Mouse (Mus musculus): ENCODE measurements around the gene Rara. TPM values are rescaled to one million over a fixed set of nuclear protein-coding genes. Genes with fewer than 3 reads are reported as not detected.
"Not testable (repeated sequence)": the region's sequence is repeated elsewhere in the genome, so short reads cannot be mapped to it uniquely, and the experiment has no call there.

The Rara gene
- total RNA-seq, 2 experiments from 2014 or later = 18.5 to 18.7 TPM

DNA sequence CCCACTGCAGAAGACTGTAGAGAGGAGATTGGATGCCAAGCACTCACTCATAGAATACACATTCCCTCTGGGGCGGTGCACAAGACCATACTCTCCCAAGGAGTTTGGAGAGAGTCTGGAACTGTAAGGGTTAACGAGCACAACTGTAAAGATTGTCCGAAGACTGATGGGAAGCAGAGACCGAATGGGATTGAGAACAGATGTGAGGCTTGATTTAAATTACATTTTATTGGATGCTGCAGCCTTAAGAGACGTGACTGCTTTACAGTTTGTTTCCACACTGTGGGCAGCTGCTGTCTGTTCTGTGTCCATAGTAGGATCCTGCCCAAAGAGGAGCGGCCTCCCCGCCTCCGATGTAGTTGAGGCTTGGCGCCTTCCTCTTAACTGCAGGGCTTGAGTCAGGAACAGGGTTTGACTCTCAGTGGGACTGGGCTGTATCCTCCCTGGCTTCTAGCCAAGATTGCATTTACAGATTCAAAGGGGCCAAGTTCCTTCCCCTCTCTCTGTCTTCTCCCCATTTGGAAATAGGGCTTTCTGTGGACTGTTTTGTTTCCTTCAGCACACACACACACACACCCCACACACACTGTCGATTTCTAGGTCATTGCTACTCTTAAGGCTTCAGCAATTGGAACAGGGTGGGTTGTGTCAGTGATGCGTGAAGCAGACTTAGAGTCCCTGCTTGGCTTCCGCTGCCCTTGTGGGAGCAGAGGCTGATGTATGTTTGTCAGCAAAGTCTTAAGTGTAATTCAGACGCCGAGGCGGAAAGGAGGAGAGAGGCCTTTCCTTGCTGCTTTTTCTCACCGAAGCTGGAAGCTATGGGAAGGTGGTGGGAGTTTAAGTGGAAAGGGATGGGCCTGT lies 4.5 kb upstream of the Rara start:
- DNase-seq = not testable (repeated sequence)

GRCm38 (mm10) chr11:98924633-98925175 lies 2.9 kb upstream of the Rara start:
- no peak for DNase-seq

DNA sequence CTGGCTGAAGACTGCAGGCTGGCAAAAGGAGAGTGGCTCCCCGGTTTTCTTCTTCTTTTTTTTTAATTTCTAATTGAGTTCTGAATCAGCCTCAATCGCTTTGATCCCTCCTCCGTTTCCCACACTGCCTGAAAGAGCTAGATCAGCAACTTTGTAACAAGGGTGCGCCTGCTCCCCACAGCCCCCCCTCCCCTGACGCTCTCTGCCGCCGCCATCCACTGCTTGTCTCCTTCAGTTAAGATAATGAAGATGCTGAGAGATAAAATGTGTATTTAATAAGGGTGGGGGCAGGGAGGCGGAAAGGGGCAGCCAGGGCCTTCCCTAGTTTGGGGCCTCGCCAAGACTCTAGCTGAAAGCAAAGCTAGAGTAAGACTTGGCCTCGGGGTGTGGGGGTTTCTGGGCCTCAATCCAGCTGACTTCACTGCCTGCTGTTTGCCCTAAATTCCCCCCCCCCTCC lies 2.3 kb upstream of the Rara start:
- no peak for DNase-seq

GRCm38 (mm10) chr11:98925868-98926311 lies 1.7 kb upstream of the Rara start:
- no peak for DNase-seq

- DNase-seq = no peak
Observed at GRCm38 (mm10) chr11:98926553-98926952, 1.1 kb upstream of the Rara start.

DNA sequence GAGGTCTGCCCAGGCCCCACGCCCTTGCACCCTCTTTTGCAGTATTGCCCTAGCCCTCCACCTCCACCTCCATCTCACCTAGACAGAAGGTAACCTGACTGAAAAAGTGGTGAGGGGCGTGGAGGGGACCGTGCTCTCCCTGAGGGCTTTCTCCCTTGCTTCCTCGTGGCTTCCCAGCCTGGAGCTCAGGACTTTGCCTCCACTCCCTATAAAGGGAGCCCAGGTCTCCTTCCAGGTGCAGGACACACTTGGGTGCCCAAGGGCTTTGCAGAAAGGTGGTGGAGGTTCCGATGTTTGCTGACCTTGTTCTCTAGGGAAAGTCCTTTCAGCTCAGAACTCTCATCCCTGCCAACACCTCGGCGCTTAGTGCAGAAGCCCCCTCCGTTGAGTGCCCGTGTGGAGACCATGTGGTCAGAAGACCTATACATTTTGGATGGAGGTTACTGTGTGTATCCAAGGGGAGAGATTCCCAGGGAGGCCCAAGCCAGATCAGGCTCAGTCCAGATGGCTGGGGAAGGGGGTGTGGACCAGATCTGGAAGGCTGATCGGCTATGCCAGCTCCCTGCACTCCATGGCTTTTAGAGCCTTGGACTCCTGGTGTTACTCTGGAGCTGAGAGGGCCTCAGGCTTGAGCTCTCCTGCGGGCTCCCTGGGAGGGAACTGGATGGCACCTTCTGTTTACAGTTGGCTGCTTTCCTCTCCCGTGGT lies 722 bp downstream of the Rara start:
- no peak for DNase-seq

- no peak for DNase-seq
Observed at GRCm38 (mm10) chr11:98929503-98929902, 1.9 kb downstream of the Rara start.

DNA sequence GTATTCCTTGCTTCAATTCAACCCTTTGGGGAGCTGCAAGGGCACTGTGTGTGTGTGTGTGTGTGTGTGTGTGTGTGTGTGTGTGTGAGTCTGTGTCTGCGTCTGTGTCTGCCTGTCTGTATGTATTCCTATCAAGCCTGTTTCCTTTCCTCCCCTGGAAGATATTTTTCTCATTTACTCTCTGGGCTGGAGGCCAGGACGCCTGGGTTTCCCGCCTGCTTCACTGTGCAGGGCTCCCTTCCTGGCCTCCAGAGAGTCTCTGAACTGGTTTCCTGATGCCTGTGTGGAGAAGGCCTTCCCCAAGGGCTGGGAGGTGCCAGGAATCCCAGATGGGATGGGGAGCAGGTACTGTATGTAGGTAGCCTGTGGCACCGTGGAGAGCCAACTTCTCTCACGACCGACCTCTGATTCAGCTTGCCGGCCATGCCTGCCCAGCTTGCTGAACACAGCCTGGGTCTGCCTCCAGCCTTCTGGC lies 2.5 kb downstream of the Rara start:
- no peak for DNase-seq

DNA sequence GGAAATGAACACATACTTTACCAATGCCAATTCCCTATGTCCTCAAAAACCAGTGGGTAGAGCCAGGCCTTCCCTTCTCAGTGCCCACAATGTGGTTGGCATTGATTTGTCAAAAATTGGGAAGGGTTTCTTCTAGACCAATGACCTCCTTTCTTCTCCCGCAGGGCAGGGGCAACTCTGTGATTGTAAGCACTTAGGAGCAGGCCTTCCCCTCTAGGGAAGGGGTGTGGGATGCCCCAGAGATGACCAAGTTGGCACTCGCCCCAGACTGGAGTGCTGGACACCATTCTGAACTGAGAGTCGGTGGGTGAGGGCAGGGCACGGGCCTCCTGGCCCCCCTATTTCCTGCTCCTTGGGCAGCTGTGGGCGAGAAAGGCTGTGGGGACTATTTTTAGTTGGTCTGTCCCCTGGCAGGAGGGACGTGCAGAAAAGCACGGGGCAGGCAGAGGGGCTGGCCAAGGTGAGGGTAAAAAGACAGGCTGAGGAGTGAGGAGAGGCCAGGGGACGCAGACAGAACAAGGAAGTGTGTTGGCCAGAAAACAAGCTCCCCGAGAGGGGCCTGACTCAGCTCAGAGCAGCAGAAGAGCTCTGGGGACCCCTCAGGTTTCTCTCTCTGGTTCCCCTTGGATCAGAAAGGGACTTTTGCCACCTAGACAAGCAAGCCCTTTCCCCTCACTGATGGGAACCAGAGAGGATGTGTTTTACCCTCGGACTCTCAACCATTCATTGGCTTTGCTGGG lies 3.3 kb downstream of the Rara start:
- no peak for DNase-seq

- DNase-seq = no peak
Observed at GRCm38 (mm10) chr11:98931513-98932292, 4.1 kb downstream of the Rara start.

GRCm38 (mm10) chr11:98932293-98933091 lies 4.9 kb downstream of the Rara start:
- no peak for DNase-seq

DNA sequence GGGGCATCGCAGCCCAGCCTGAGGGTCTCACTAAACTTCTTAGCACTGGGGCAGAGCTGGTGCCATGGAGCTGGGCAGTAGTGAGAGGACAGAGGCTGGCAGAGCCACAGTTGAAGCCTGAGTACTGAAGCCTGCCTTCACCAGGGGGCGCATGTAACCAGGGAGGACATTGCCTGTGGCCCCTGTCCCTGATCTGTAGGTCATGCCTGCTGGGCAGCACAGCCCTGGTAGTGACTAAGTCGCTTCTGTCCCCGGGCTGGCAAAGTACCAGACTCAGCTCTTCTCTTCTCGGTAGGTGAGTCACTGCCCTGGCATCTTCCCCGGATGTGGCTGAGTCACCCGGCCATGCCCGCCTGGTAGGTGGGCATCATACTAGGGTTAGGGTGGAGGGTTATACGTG lies 5.5 kb downstream of the Rara start:
- DNase-seq = no peak

DNA sequence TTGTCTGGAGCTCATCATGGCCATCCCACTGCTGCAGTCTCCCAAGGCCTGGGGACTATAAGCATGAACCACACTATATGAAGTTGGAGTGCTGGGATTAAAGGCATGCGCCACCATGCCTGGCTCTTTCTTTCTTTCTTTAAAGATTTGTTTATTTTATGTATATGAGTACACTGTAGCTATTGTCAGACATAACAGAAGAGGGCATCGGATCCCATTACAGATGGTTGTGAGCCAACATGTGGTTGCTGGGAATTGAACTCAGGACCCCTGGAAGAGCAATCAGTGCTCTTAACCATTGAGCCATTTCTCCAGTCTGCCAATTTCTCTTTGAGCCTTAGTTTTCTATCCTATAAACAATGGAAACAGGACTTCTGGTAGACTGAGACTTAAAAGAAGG lies 6.2 kb downstream of the Rara start:
- DNase-seq = not testable (repeated sequence)

GRCm38 (mm10) chr11:98934367-98934766 lies 6.7 kb downstream of the Rara start:
- no peak for DNase-seq

- DNase-seq = no peak
Observed at GRCm38 (mm10) chr11:98935123-98935522, 7.5 kb downstream of the Rara start.

DNA sequence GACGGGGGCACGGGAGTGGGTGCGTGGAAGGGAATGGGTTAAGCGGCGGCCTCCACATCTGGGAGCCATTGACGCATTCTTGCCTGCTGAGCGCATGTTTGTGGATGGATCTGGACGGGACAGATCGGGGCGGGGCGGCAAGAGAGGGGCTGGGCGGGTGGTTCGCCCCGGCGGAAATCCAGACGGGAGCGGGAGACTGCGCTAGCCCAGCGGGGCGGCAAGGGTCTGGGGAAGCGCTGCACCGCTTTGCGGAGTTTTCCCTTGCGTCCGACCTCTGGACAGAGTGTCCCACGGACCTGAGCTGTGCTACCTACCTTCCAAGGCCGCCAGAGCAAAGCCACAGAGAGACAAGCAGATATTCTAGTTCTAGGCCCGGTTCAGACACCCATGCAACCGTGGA lies 8.6 kb downstream of the Rara start:
- DNase-seq = no peak

DNA sequence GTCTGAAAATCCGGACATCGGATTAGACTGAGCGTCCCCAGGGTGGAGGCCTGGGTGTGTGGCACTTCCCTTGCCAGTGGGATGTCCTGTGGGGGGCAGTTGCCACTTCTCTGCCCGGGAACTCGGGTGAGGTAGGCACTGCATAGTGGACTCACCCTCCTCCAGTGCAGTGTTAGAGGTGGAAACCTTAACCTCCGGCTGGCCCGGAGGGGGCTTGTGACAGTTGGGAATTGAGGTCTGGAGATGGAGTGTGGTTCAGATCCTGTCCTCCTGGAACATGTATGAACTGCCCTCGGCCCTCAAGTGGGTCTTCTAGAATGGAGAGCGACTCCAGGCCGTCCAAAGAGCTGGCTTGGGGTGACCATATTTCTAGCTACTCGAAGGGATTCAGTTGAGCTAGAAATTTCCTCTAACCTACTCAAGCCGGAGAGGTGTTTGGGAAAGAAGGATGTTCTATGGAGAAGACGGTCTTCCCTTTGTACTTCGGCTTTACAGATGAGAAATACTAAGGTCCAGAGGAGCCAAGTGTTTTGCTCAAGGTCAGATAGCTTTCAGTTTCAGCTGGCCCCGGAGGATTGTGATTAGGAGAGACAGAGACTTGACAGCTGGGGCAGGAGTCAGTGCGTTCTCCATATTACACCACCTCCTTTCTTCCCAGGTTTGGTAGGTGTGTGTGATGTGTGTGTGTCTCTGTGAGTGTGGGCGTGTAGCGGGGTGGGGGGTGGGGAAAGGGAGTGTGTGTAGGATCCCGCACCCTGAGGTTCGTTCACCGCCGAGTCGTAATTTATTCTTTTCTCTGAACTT lies 9.2 kb downstream of the Rara start:
- DNase-seq = no peak

GRCm38 (mm10) chr11:98937410-98937913 lies 9.8 kb downstream of the Rara start:
- peak in 1 of 2 experiments; percentile 59 for DNase-seq

GRCm38 (mm10) chr11:98937914-98938694 lies 10.5 kb downstream of the Rara start:
- DNase-seq = peak in 1 of 2 experiments; percentile 49

Measured in layer of hippocampus, postnatal 36 days (tissue).